Mouse (Mus musculus) fat pad, adult 2 months (tissue): ENCODE data around the gene Prpf19.

Source experiments
- DNase-seq: peaks from one replicate; pipeline ENCODE4 v3.0.0-alpha.2; 2011; ENCODE audit warnings: low read depth, low spot score; ENCODE audit errors: extremely low read depth

Gene Prpf19

GRCm38 (mm10) chr19:10892201-10892600, 2.8 kb upstream of the Prpf19 start:
- no peak for DNase-seq

GRCm38 (mm10) chr19:10895708-10896107, 677 bp downstream of the Prpf19 start:
- DNase-seq = no peak

- no peak for DNase-seq
Measured at GRCm38 (mm10) chr19:10896849-10897248, 1.8 kb downstream of the Prpf19 start.

- no peak for DNase-seq
Measured at GRCm38 (mm10) chr19:10897491-10897890, 2.5 kb downstream of the Prpf19 start.

- DNase-seq = no peak
Measured at GRCm38 (mm10) chr19:10900315-10900714, 5.3 kb downstream of the Prpf19 start.

GRCm38 (mm10) chr19:10901046-10901445, 6.0 kb downstream of the Prpf19 start:
- DNase-seq = no peak

- no peak for DNase-seq
Measured at GRCm38 (mm10) chr19:10904512-10904911, 9.5 kb downstream of the Prpf19 start.

- no peak for DNase-seq
Measured at GRCm38 (mm10) chr19:10904927-10905727, 10.1 kb downstream of the Prpf19 start.

- no peak for DNase-seq
Measured at GRCm38 (mm10) chr19:10905728-10906000, 10.6 kb downstream of the Prpf19 start.

- no peak for DNase-seq
Measured at GRCm38 (mm10) chr19:10907891-10908290, 12.9 kb downstream of the Prpf19 start.

- no peak for DNase-seq
Measured at GRCm38 (mm10) chr19:10909087-10909721, 14.2 kb downstream of the Prpf19 start.

GRCm38 (mm10) chr19:10914291-10914690, 19.3 kb downstream of the Prpf19 start:
- DNase-seq = no peak

GRCm38 (mm10) chr19:10914870-10915269, 19.8 kb downstream of the Prpf19 start:
- DNase-seq = no peak

GRCm38 (mm10) chr19:10916506-10916905, 21.5 kb downstream of the Prpf19 start:
- DNase-seq = no peak

GRCm38 (mm10) chr19:10918321-10918991, 23.4 kb downstream of the Prpf19 start:
- DNase-seq = no peak

- DNase-seq = no peak
Measured at GRCm38 (mm10) chr19:10920532-10920931, 25.5 kb downstream of the Prpf19 start, which contains the start of gene Zp1. Gene Zp1, minus strand, starts transcription at chr19:10920632.

- DNase-seq = no peak
Measured at GRCm38 (mm10) chr19:10921058-10921457, 26.0 kb downstream of the Prpf19 start.

GRCm38 (mm10) chr19:10924220-10924619, 29.2 kb downstream of the Prpf19 start:
- DNase-seq = no peak

- DNase-seq = no peak
Measured at GRCm38 (mm10) chr19:10926123-10926621, 31.1 kb downstream of the Prpf19 start.

GRCm38 (mm10) chr19:10926666-10927065, 31.6 kb downstream of the Prpf19 start:
- no peak for DNase-seq

- no peak for DNase-seq
Measured at GRCm38 (mm10) chr19:10930641-10931040, 35.6 kb downstream of the Prpf19 start.

GRCm38 (mm10) chr19:10935029-10935428, 40.0 kb downstream of the Prpf19 start:
- no peak for DNase-seq
